In the genomic region with DNA sequence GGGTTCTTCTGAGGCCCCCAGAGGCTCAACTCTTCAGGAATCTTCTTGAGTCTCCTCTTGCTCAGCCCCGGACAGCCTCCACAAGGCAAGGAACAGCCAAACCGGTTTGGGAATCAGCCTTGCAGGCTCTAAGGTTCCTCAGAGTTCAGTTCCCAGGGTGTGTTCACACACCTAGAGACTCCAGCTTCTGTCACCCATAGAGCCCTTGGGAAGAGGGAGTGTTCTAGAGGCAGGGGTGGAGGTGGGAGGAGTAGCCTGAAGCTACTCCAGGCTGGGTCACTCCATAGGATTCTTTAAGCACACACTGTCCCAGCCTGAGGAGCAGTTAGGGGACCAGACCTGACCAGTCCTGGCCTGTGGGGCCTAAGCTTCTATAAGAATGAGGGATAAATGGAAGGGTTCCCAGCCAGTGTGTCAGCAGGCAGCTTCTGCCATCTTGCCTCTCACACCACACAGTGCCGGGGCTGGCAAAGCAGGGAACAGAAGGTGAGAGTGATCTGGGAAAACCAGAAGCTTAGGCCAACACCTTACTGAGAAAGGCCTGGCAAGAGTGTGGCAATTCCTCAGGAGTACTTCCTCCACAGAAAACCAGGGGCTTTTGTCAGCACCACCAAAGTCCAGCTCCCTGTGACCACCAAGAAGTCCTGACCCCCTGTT, we compare ENCODE assay signal across 14 mouse cellular contexts.
DNase-seq lines count a peak whose midpoint lies in the region; ATAC-seq and TF ChIP-seq lines count a peak whose summit lies in the region.
"Had no signal": no experiment of that assay in that cellular context is flagged by ENCODE, and none has a peak within 500 bp of the region (broad histone marks: within the 10 kb centered on the region; RNA-seq: fewer than 3 reads in every experiment).

No protein-coding gene starts in this region.

- TF ChIP-seq CTCF in kidney, postnatal 0 days (IDR thresholded peaks at IDR 0.05; ENCODE audit: low read depth): no peak

- peaks cover 12% of the 10 kb centered on the region; the same call in 1 of the 2 replicates for H3K4me1 ChIP-seq in embryonic facial prominence, embryonic 14.5 days (ENCODE audit: control insufficient read depth, insufficient read depth, low read length)
- peaks cover 38% of the 10 kb centered on the region for H3K4me1 ChIP-seq in embryonic facial prominence, embryonic 10.5 days
- peaks cover 18% of the 10 kb centered on the region for H3K4me1 ChIP-seq in kidney, postnatal 0 days (replicated peaks; ENCODE audit: insufficient read depth, low read length)
- H3K4me1 ChIP-seq in limb, embryonic 15.5 days: peaks cover 71% of the 10 kb centered on the region

- H3K4me2 ChIP-seq in embryonic facial prominence, embryonic 14.5 days (ENCODE audit: low read depth, low read length): no peak overlapping the region
- H3K4me2 ChIP-seq in kidney, postnatal 0 days (ENCODE audit: low read length): no peak overlapping the region
- H3K4me2 ChIP-seq in limb, embryonic 15.5 days: no peak overlapping the region
- H3K4me2 ChIP-seq: embryonic facial prominence, embryonic 12.5 days; hindbrain, embryonic 15.5 days had no signal

- H3K4me3 ChIP-seq in embryonic facial prominence, embryonic 14.5 days (ENCODE audit: low read depth, low read length): no peak overlapping the region
- no peak overlapping the region for H3K4me3 ChIP-seq in embryonic facial prominence, embryonic 10.5 days
- H3K4me3 ChIP-seq in kidney, postnatal 0 days (replicated peaks; ENCODE audit: low read depth, low read length): no peak overlapping the region
- H3K4me3 ChIP-seq in limb, embryonic 15.5 days: no peak overlapping the region
- H3K4me3 ChIP-seq: embryonic facial prominence, embryonic 12.5 days; heart, adult 2 months; hindbrain, embryonic 15.5 days; myocyte had no signal

- peaks cover 19% of the 10 kb centered on the region; the same call in 1 of the 2 replicates for H3K36me3 ChIP-seq in embryonic facial prominence, embryonic 14.5 days (ENCODE audit: control insufficient read depth, insufficient read depth, low read length)
- H3K36me3 ChIP-seq in embryonic facial prominence, embryonic 10.5 days (replicated peaks): peaks cover 95% of the 10 kb centered on the region
- H3K36me3 ChIP-seq in kidney, postnatal 0 days (ENCODE audit: insufficient read depth, low read length): 0 out of 2 replicates have a peak, but pooled peaks cover 14% of the 10 kb centered on the region
- peaks cover 27% of the 10 kb centered on the region for H3K36me3 ChIP-seq in limb, embryonic 15.5 days

- no peak overlapping the region for H3K27ac ChIP-seq in embryonic facial prominence, embryonic 14.5 days (replicated peaks; ENCODE audit: low read depth, low read length)
- no peak overlapping the region for H3K27ac ChIP-seq in embryonic facial prominence, embryonic 10.5 days (replicated peaks)
- H3K27ac ChIP-seq in kidney, postnatal 0 days: peak overlapping the region; percentile 42
- peak overlapping the region; percentile 54; the same call in 1 of the 2 replicates for H3K27ac ChIP-seq in limb, embryonic 15.5 days
- H3K27ac ChIP-seq: embryonic facial prominence, embryonic 12.5 days; hindbrain, embryonic 15.5 days had no signal

- 85% methylated on average over 3 of the region's 3 CpGs for WGBS in embryonic facial prominence, embryonic 14.5 days
- WGBS in embryonic facial prominence, embryonic 10.5 days: 85% methylated on average over 3 of the region's 3 CpGs
- 77% methylated on average over 3 of the region's 3 CpGs for WGBS in kidney, postnatal 0 days
- WGBS in limb, embryonic 15.5 days: 70% methylated on average over 3 of the region's 3 CpGs

- no peaks in the 10 kb centered on the region for H3K27me3 ChIP-seq in embryonic facial prominence, embryonic 14.5 days (replicated peaks; ENCODE audit: control insufficient read depth, insufficient read depth, low read length)
- no peaks in the 10 kb centered on the region for H3K27me3 ChIP-seq in embryonic facial prominence, embryonic 10.5 days (replicated peaks; ENCODE audit: low read depth, poor library complexity, severe bottlenecking)
- no peaks in the 10 kb centered on the region for H3K27me3 ChIP-seq in kidney, postnatal 0 days (ENCODE audit: insufficient read depth, low read length)
- H3K27me3 ChIP-seq in limb, embryonic 15.5 days: no peaks in the 10 kb centered on the region
- H3K27me3 ChIP-seq: embryonic facial prominence, embryonic 12.5 days; hindbrain, embryonic 15.5 days had no signal

- H3K9me3 ChIP-seq in embryonic facial prominence, embryonic 14.5 days (ENCODE audit: control insufficient read depth, low read length): no peaks in the 10 kb centered on the region
- no peaks in the 10 kb centered on the region for H3K9me3 ChIP-seq in embryonic facial prominence, embryonic 10.5 days
- no peaks in the 10 kb centered on the region for H3K9me3 ChIP-seq in kidney, postnatal 0 days (replicated peaks; ENCODE audit: low read length)
- no peaks in the 10 kb centered on the region for H3K9me3 ChIP-seq in limb, embryonic 15.5 days
- H3K9me3 ChIP-seq: embryonic facial prominence, embryonic 12.5 days; hindbrain, embryonic 15.5 days had no signal

- H3K9ac ChIP-seq in embryonic facial prominence, embryonic 14.5 days (ENCODE audit: low read depth, low read length): no peak overlapping the region
- no peak overlapping the region for H3K9ac ChIP-seq in kidney, postnatal 0 days (ENCODE audit: low read depth, low read length)
- H3K9ac ChIP-seq in limb, embryonic 15.5 days: no peak overlapping the region
- H3K9ac ChIP-seq: embryonic facial prominence, embryonic 12.5 days; hindbrain, embryonic 15.5 days; liver, postnatal 0 days had no signal

- DNase-seq in embryonic facial prominence, embryonic 14.5 days (ENCODE audit: low spot score): peak; percentile 61
- DNase-seq in embryonic facial prominence, embryonic 10.5 days (ENCODE audit: low spot score): no peak
- DNase-seq in kidney, postnatal 0 days (ENCODE audit: low spot score): no peak
- DNase-seq in kidney, adult 8-10 months: no peak
- peak; percentile 77 to 79 for DNase-seq in cerebellum, postnatal 25 days
- no peak for DNase-seq in layer of hippocampus, postnatal 36 days
- DNase-seq: heart, adult 2 months; kidney, postnatal 4 days; liver, postnatal 0 days had no signal

- peak; percentile 37; the same call in 1 of the 2 replicates for ATAC-seq in embryonic facial prominence, embryonic 14.5 days (ENCODE audit: low read depth)
- no peak for ATAC-seq in kidney, postnatal 0 days (replicated peaks; ENCODE audit: low FRiP score, low read depth)
- ATAC-seq in limb, embryonic 15.5 days (ENCODE audit: insufficient number of reproducible peaks, low FRiP score, low TSS enrichment, low read depth): peak; percentile 45; the same call in 1 of the 2 replicates
- no peak for ATAC-seq in frontal cortex, adult (ENCODE audit: low TSS enrichment)
- ATAC-seq: liver, postnatal 0 days had no signal

Comparison
In these comparisons a context has a peak if more than half of its experiments do, and no peak if none do; other contexts are left out.
1. DNase-seq: peak in embryonic facial prominence, embryonic 14.5 days (single experiment) and cerebellum, postnatal 25 days (2 of 2); none in embryonic facial prominence, embryonic 10.5 days (single experiment), kidney, postnatal 0 days (single experiment), kidney, adult 8-10 months (0 of 2) and layer of hippocampus, postnatal 36 days (0 of 2).
2. ATAC-seq: peak in embryonic facial prominence, embryonic 14.5 days (single experiment) and limb, embryonic 15.5 days (single experiment); none in kidney, postnatal 0 days (single experiment) and frontal cortex, adult (single experiment).
3. H3K27ac ChIP-seq: peak in kidney, postnatal 0 days (single experiment) and limb, embryonic 15.5 days (single experiment); none in embryonic facial prominence, embryonic 14.5 days (single experiment) and embryonic facial prominence, embryonic 10.5 days (single experiment).